Mouse (Mus musculus): ENCODE measurements around the gene Gpr83. TPM values are rescaled to one million over a fixed set of nuclear protein-coding genes. Genes with fewer than 3 reads are reported as not detected.

The Gpr83 gene
- polyA plus RNA-seq, 1 experiment from 2014 or later = not detected

GRCm38 (mm10) chr9:14843901-14844300, 16.1 kb upstream of the Gpr83 start:
- POLR2A ChIA-PET = no interaction called here
- in situ Hi-C loops (cut with MboI; ENCODE audit: low pct_unique_long_range_greater_than_20kb) = no loop called here
- CTCF ChIA-PET = interaction anchor here (1.0 to 2.1 kb wide), 3 partner anchors 8 to 19 kb away, joined by 3 to 6 read pairs (median 3); no protein-coding TSS in a partner anchor
- H3K27me3 ChIP-seq = no peaks in the 10 kb centered on the region
- ATAC-seq (no peak), DNase-seq (ENCODE audit: low read depth, low spot score) (no peak)
- no peak for TF ChIP-seq CTCF (IDR thresholded peaks at IDR 0.05)

GRCm38 (mm10) chr9:14846428-14846827, 13.6 kb upstream of the Gpr83 start:
- ChIA-PET CTCF (interaction anchor here (1.0 kb wide), 1 partner anchor 34 kb away, joined by 3 read pairs; no protein-coding TSS in a partner anchor), POLR2A (no interaction called here)
- H3K27me3 ChIP-seq = no peaks in the 10 kb centered on the region
- TF ChIP-seq CTCF (IDR thresholded peaks at IDR 0.05) = peak; percentile 63
- in situ Hi-C loops (cut with MboI; ENCODE audit: low pct_unique_long_range_greater_than_20kb) = no loop called here
- DNase-seq (ENCODE audit: low read depth, low spot score) = no peak
- no peak for ATAC-seq

GRCm38 (mm10) chr9:14848267-14848935, 11.6 kb upstream of the Gpr83 start:
- ATAC-seq = no peak
- in situ Hi-C loops (cut with MboI; ENCODE audit: low pct_unique_long_range_greater_than_20kb) = no loop called here
- CTCF ChIA-PET = interaction anchor here (1.4 to 1.7 kb wide), 2 partner anchors 13 to 167 kb away, joined by 3 to 4 read pairs; no protein-coding TSS in a partner anchor
- no peaks in the 10 kb centered on the region for H3K27me3 ChIP-seq
- DNase-seq (ENCODE audit: low read depth, low spot score) = no peak
- POLR2A ChIA-PET = interaction anchor here (0.6 kb wide), 1 partner anchor 11 kb away, joined by 4 read pairs; no protein-coding TSS in a partner anchor
- no peak for TF ChIP-seq CTCF (IDR thresholded peaks at IDR 0.05)

GRCm38 (mm10) chr9:14854585-14854984, 5.4 kb upstream of the Gpr83 start:
- CTCF ChIA-PET = interaction anchor here (1.2 to 1.9 kb wide), 3 partner anchors 10 to 161 kb away, joined by 3 to 5 read pairs (median 3); no protein-coding TSS in a partner anchor
- no peak for ATAC-seq
- POLR2A ChIA-PET = interaction anchor here (0.5 kb wide), 1 partner anchor 615 kb away, joined by 8 read pairs; no protein-coding TSS in a partner anchor
- no peak for TF ChIP-seq CTCF (IDR thresholded peaks at IDR 0.05)
- in situ Hi-C loops (cut with MboI; ENCODE audit: low pct_unique_long_range_greater_than_20kb) = no loop called here
- H3K27me3 ChIP-seq = peaks cover 24% of the 10 kb centered on the region
- DNase-seq (ENCODE audit: low read depth, low spot score) = no peak

- no peak for DNase-seq (ENCODE audit: low read depth, low spot score)
- CTCF ChIA-PET = no interaction called here
- TF ChIP-seq CTCF (IDR thresholded peaks at IDR 0.05) = no peak
- POLR2A ChIA-PET = no interaction called here
- ATAC-seq = no peak
- peaks cover 37% of the 10 kb centered on the region for H3K27me3 ChIP-seq
- in situ Hi-C loops (cut with MboI; ENCODE audit: low pct_unique_long_range_greater_than_20kb) = no loop called here
Measured at GRCm38 (mm10) chr9:14856922-14857654, 2.9 kb upstream of the Gpr83 start.

GRCm38 (mm10) chr9:14858170-14858706, 1.8 kb upstream of the Gpr83 start:
- DNase-seq (ENCODE audit: low read depth, low spot score) (no peak), ATAC-seq (no peak)
- ChIA-PET CTCF (no interaction called here), POLR2A (no interaction called here)
- in situ Hi-C loops (cut with MboI; ENCODE audit: low pct_unique_long_range_greater_than_20kb) = no loop called here
- peaks cover 41% of the 10 kb centered on the region for H3K27me3 ChIP-seq
- no peak for TF ChIP-seq CTCF (IDR thresholded peaks at IDR 0.05)

- H3K27me3 ChIP-seq = peaks cover 47% of the 10 kb centered on the region
- no peak for TF ChIP-seq CTCF (IDR thresholded peaks at IDR 0.05)
- no peak for DNase-seq (ENCODE audit: low read depth, low spot score)
- ChIA-PET POLR2A (no interaction called here), CTCF (no interaction called here)
- ATAC-seq = no peak
- in situ Hi-C loops (cut with MboI; ENCODE audit: low pct_unique_long_range_greater_than_20kb) = no loop called here
Measured at GRCm38 (mm10) chr9:14858782-14859181, 1.2 kb upstream of the Gpr83 start.

- H3K27me3 ChIP-seq = peaks cover 49% of the 10 kb centered on the region
- CTCF ChIA-PET = no interaction called here
- in situ Hi-C loops (cut with MboI; ENCODE audit: low pct_unique_long_range_greater_than_20kb) = no loop called here
- POLR2A ChIA-PET = no interaction called here
- no peak for DNase-seq (ENCODE audit: low read depth, low spot score)
- no peak for TF ChIP-seq CTCF (IDR thresholded peaks at IDR 0.05)
- no peak for ATAC-seq
Measured at GRCm38 (mm10) chr9:14863126-14863525, 3.1 kb downstream of the Gpr83 start.

GRCm38 (mm10) chr9:14864726-14865125, 4.7 kb downstream of the Gpr83 start:
- no peak for TF ChIP-seq CTCF (IDR thresholded peaks at IDR 0.05)
- in situ Hi-C loops (cut with MboI; ENCODE audit: low pct_unique_long_range_greater_than_20kb) = no loop called here
- H3K27me3 ChIP-seq = peaks cover 36% of the 10 kb centered on the region
- POLR2A ChIA-PET = no interaction called here
- ATAC-seq (no peak), DNase-seq (ENCODE audit: low read depth, low spot score) (no peak)
- CTCF ChIA-PET = no interaction called here

GRCm38 (mm10) chr9:14866957-14867356, 6.9 kb downstream of the Gpr83 start:
- no peak for TF ChIP-seq CTCF (IDR thresholded peaks at IDR 0.05)
- CTCF ChIA-PET = no interaction called here
- H3K27me3 ChIP-seq = peaks cover 24% of the 10 kb centered on the region
- ATAC-seq (no peak), DNase-seq (ENCODE audit: low read depth, low spot score) (no peak)
- POLR2A ChIA-PET = no interaction called here
- in situ Hi-C loops (cut with MboI; ENCODE audit: low pct_unique_long_range_greater_than_20kb) = no loop called here

- POLR2A ChIA-PET = no interaction called here
- CTCF ChIA-PET = no interaction called here
- DNase-seq (ENCODE audit: low read depth, low spot score) (no peak), ATAC-seq (no peak)
- no peak for TF ChIP-seq CTCF (IDR thresholded peaks at IDR 0.05)
- in situ Hi-C loops (cut with MboI; ENCODE audit: low pct_unique_long_range_greater_than_20kb) = no loop called here
- H3K27me3 ChIP-seq = peaks cover 19% of the 10 kb centered on the region
Measured at GRCm38 (mm10) chr9:14868326-14868725, 8.3 kb downstream of the Gpr83 start.

Data from Patski (cell line).